Mouse (Mus musculus): ENCODE measurements around the gene Rpl9-ps1.

- TF ChIP-seq POLR2A (IDR thresholded peaks at IDR 0.05; ENCODE audit: insufficient read length, low read depth) (no peak), POLR2AphosphoS2 (IDR thresholded peaks at IDR 0.05; ENCODE audit: insufficient read length, low read depth) (no peak), USF1 (IDR thresholded peaks at IDR 0.05; ENCODE audit: low read depth) (no peak), MAX (IDR thresholded peaks at IDR 0.05; ENCODE audit: low read depth) (no peak), MYOG (IDR thresholded peaks at IDR 0.05; ENCODE audit: control insufficient read depth in 1 of 3, insufficient read depth in 1 of 3, insufficient read length in 2 of 3, low read depth in 2 of 3) (no peak), MYOD1 (IDR thresholded peaks at IDR 0.05; ENCODE audit: control insufficient read depth in 1 of 3, insufficient read length in 2 of 3, low read depth in 2 of 3) (no peak), TCF12 (IDR thresholded peaks at IDR 0.05; ENCODE audit: insufficient read depth, poor library complexity, severe bottlenecking) (no peak), E2F4 (IDR thresholded peaks at IDR 0.05; ENCODE audit: insufficient read depth) (no peak), TCF3 (IDR thresholded peaks at IDR 0.05; ENCODE audit: insufficient read length, low read depth) (no peak), CEBPB (IDR thresholded peaks at IDR 0.05; ENCODE audit: insufficient read depth, poor library complexity, severe bottlenecking) (no peak)
Observed at GRCm38 (mm10) chr11:83645521-83645920, at the start of gene Rpl9-ps1.
